Mouse (Mus musculus) adrenal gland, adult 18-20 months (tissue): Measurements from ENCODE around the gene Prr5l. TPM values are rescaled to one million over a fixed set of nuclear protein-coding genes. Genes with fewer than 3 reads are reported as not detected.

Source experiments
- DNase-seq, 2 experiments: peaks; one replicate each; pipeline ENCODE4 v3.0.0; 2021 to 2022; ENCODE audit warnings: low spot score in 2 of 2
- total RNA-seq, 2 experiments: library from RNA; stranded (reverse); gene quantifications; 1 replicate in 1 of 2; 2 replicates in 1 of 2; pipeline ENCODE4 v1.2.3; 2021

Gene Prr5l
- total RNA-seq, 2 experiments from 2014 or later: 3.9 to 5.6 TPM

- peak in 1 of 2 experiments; percentile 33 for DNase-seq
These were observed 1.5 kb upstream of the Prr5l start for GRCm38 (mm10) chr2:101884286-101884685.

- no peak for DNase-seq
These were observed 1.2 kb downstream of the Prr5l start for GRCm38 (mm10) chr2:101881471-101882162.

GRCm38 (mm10) chr2:101871179-101871578, 11.6 kb downstream of the Prr5l start:
- DNase-seq: peak in 1 of 2 experiments; percentile 35

- no peak for DNase-seq
These were observed 14.1 kb downstream of the Prr5l start for GRCm38 (mm10) chr2:101868683-101869082.

GRCm38 (mm10) chr2:101862219-101863123, 20.4 kb downstream of the Prr5l start:
- peak; percentile 44 to 48 for DNase-seq

- no peak for DNase-seq
These were observed 21.8 kb downstream of the Prr5l start for GRCm38 (mm10) chr2:101860920-101861485.

- no peak for DNase-seq
These were observed 26.7 kb downstream of the Prr5l start for GRCm38 (mm10) chr2:101856174-101856573.

GRCm38 (mm10) chr2:101854792-101855191, 28.0 kb downstream of the Prr5l start:
- DNase-seq: no peak

GRCm38 (mm10) chr2:101842756-101843155, 40.1 kb downstream of the Prr5l start:
- no peak for DNase-seq

- no peak for DNase-seq
These were observed 47.9 kb downstream of the Prr5l start for GRCm38 (mm10) chr2:101834816-101835523.

- no peak for DNase-seq
These were observed 50.5 kb downstream of the Prr5l start for GRCm38 (mm10) chr2:101832361-101832760.

- no peak for DNase-seq
These were observed 51.0 kb downstream of the Prr5l start for GRCm38 (mm10) chr2:101831851-101832250.

- DNase-seq: no peak
These were observed 52.5 kb downstream of the Prr5l start for GRCm38 (mm10) chr2:101830186-101830915.

- no peak for DNase-seq
These were observed 53.8 kb downstream of the Prr5l start for GRCm38 (mm10) chr2:101829013-101829412.

GRCm38 (mm10) chr2:101828057-101828643, 54.7 kb downstream of the Prr5l start:
- DNase-seq: no peak

GRCm38 (mm10) chr2:101827626-101828025, 55.2 kb downstream of the Prr5l start:
- no peak for DNase-seq

- no peak for DNase-seq
These were observed 55.8 kb downstream of the Prr5l start for GRCm38 (mm10) chr2:101826950-101827600.

- DNase-seq: no peak
These were observed 56.6 kb downstream of the Prr5l start for GRCm38 (mm10) chr2:101826186-101826707.
